Mouse (Mus musculus) kidney, postnatal 14 days (tissue): ENCODE measurements at regions not wholly inside any gene's neighbourhood (a gene's known extent, or its start where the extent isn't known, plus 50 kb on each side); places are given as distances from the start of the nearest gene placed in this dataset.
"Not testable (repeated sequence)": the region's sequence is repeated elsewhere in the genome, so short reads cannot be mapped to it uniquely, and the experiment has no call there.

Experiments
- DNase-seq: peaks from one replicate; pipeline ENCODE4 v3.0.0; 2022; ENCODE audit warnings: mixed read lengths

GRCm38 (mm10) chr6:100424181-100424580, 136.9 kb upstream of the Rybp start:
- no peak for DNase-seq

GRCm38 (mm10) chr6:100423636-100424035, 136.4 kb upstream of the Rybp start:
- no peak for DNase-seq

GRCm38 (mm10) chr6:100422603-100423002, 135.3 kb upstream of the Rybp start:
- no peak for DNase-seq

GRCm38 (mm10) chr6:100421706-100422578, 134.7 kb upstream of the Rybp start:
- no peak for DNase-seq

DNA sequence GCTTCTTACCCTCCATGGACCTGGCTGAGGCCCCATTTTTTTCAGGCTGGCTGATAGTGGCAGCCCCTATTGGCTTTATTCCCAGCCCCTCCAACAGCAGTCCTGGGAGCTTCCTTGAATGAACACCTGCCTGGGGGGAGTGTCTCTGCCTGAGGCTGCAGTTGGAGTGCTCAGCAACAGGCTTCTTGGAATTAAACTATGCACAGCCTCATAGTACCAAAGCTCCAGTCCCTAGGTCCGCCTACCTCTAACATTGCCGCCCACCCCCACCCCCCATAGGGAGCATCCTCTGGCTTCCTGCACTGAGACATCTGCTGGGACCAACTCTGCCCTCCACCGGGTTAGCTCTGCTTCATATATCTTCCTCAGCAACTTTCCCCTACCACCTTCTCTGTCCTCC, 133.3 kb upstream of the Rybp start:
- no peak for DNase-seq

DNA sequence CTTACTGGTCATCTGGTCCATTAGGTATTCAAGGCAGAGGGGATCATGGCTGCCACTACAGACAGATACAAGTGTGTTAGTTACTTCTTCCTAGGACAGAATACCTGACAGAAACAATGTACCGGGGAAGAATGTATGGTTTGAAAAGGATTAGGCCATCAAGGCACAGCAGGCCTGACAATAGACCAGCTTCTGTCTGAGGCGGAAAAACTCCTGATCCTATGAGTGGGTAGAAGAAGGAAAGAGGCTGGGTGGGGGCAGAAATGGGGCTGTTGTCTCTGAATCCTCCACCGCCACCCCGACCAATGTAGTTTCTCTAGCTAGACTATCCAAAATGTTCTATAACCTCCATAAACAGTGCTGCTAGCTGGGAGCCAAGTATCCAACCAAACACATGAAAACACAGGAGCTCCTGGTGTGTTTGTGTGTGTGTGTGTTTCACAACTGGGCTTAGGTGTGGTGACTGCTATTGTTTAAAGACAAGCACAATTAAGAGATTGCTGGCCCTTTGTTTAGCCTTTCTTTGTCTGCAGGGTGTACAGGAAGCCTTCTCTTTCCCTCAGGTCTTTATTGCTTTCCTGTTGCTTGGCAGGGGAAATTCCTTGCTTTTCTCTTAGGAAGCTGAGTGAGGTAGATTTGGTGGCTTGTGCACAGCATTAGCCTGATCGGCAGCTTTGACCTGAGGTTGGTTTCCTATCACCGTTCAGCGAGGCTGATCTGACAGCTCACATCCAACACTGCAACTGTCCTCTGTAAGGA, 132.7 kb upstream of the Rybp start:
- DNase-seq: peak; percentile 12

GRCm38 (mm10) chr6:100416046-100416445, 128.8 kb upstream of the Rybp start:
- no peak for DNase-seq

- DNase-seq: peak; percentile 14
These were observed 128.2 kb upstream of the Rybp start for GRCm38 (mm10) chr6:100415514-100415913.

DNA sequence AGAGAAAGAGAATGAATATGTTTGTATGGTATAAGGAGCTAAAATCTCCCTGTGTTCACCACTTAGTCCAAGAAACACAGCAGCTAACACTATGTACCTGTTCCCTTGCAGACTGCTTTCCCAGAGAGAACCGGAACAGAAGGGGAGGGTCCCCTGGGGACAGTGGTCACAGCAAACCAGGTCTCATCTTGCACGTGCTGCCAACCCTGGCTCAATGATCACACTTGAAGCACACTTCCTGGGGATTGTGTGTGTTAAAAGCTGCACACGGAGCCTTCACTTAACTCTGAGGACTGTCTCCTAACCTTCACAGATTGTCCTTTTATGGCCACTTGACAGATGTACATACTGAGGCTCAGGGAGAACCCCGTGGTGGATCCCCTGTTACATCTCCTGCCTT, 127.6 kb upstream of the Rybp start:
- no peak for DNase-seq

- no peak for DNase-seq
These were observed 125.2 kb upstream of the Rybp start for GRCm38 (mm10) chr6:100412486-100412885.

GRCm38 (mm10) chr6:100411968-100412367, 124.7 kb upstream of the Rybp start:
- DNase-seq: no peak

- no peak for DNase-seq
These were observed 122.9 kb upstream of the Rybp start for GRCm38 (mm10) chr6:100410067-100410631.

DNA sequence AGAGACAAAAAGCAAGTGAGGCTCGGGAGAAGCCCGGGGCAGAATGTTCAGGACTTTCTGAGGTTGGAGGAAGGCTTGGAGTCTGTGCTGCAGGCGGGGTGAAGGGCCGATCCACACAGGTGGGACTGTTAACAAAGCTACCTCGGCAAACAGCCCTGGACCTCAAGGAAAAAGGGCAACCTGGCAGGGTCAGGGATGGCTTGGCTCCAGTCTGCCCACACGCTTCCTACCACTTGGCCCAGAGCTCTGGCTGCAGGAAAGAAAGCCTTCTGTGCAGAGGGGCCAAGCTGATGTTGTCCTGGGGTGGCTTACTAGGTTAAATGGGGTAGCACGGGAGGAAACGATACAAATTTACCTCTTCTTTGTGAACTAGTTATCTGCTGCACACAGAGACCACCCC, 121.5 kb upstream of the Rybp start:
- no peak for DNase-seq

- no peak for DNase-seq
These were observed 119.2 kb upstream of the Rybp start for GRCm38 (mm10) chr6:100406504-100406903.

DNA sequence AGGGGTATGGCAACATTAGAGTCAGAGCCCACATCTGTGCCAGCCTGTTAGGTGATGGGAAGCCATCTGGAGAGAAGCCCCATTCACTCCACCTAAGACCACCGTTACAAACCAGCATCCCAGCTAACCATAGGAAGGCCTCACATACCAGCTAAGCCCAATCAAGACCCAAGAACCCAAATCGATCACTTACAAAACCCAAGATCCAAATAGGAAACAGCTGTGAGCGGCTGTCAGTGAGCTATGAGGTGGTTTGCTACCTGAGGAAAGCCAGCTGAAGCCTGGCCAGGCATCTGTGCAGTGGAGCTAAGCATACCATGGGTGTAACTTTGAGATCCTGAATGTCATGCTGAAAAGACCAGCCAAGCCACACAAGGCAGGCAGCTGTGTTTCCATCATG, 116.9 kb upstream of the Rybp start:
- no peak for DNase-seq

DNA sequence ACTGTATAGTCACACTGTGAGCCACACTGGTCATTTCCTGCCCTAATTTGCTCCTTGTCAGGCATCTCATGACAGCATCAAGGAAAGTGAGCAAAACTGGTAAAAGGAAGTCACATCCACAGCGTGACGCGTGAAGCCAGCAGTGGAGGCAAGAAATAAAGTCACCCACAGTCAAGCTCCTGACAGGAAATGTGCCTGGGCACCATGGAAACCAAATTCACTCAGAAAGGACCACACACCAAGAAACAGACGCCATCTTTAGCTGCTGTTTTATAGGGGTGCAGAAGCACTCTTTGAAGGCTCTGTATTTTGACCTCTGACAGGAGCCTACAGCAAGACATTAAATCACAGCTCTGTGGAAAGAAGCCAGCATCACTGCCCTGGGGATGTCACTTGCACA, 115.4 kb upstream of the Rybp start:
- DNase-seq: no peak

DNA sequence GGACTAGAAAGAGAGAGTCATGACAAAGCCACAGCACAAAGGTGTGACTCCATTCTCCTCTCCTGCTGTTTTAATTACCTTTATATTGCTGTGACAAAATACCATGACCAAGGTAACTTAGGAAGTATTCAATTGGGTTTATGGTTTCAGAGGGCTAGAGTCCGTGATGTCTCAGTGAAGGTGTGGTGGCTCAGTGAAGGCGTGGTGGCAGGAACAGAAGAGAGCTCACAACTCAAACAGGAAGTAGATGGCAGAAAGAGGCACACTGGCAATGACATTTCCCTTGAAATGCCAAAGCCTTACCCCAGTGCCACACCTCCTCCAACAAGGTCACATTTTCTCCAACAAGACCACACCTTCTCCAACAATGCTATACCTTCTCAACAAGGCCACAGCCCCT, 114.4 kb upstream of the Rybp start:
- DNase-seq: no peak

DNA sequence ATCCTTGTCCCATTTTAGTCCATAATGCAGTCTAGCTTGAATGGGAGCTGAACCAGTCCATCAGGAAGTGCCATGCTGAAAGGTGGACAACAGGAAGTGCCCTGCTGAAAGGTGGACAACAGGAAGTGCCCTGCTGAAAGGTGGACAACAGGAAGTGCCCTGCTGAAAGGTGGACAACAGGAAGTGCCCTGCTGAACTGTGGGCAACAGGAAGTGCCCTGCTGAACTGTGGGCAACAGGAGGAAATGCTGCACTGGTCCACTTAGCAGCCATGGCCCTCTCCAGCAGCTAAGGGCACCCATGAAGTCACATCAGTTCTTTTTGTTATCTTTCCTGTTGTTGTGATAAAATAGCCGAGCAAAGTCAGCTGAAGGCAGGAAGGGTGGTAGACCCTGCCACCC, 112.1 kb upstream of the Rybp start:
- not testable (repeated sequence) for DNase-seq

DNA sequence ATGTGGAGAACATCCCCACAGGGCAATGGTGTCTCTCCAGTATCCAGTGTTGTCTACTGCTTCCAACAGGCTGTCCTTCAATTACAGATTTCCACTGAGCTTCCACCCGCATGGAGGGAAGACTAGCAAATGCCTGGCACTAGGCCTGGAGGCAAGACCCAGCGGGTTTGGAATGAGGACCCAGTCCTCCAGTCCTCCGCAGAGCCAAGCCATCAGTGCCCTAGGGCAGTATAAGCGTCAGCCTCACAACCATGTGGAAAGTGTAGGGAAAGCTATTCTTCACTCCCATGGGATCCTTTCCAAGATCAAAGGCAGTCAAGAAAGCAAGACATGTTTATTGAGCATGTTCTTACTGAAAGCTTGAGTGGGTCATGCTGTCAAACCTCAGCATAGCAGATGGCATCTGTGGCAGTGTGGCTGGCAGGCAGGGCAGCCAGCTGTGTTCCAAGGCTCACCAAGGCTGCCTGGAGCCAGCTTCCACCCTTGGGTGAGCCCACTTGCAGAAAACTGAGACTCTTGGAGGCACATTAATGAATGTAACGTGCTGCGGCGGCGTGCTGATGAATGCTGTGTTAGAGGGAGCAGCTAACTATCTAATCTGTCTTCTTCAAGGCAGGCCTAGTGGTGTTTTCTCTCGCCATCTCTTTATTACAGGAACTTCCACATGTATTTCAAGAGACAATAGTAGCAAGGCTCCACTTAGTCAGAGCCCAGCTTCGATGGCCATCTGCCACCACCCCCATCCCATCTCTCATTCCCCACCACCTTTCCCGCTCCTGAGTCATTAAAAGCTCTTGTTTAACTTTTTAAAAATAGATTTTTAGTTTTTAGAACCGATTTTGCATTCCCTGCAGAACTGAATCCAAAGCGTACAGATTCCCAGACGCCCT, 109.3 kb upstream of the Rybp start:
- DNase-seq: no peak

DNA sequence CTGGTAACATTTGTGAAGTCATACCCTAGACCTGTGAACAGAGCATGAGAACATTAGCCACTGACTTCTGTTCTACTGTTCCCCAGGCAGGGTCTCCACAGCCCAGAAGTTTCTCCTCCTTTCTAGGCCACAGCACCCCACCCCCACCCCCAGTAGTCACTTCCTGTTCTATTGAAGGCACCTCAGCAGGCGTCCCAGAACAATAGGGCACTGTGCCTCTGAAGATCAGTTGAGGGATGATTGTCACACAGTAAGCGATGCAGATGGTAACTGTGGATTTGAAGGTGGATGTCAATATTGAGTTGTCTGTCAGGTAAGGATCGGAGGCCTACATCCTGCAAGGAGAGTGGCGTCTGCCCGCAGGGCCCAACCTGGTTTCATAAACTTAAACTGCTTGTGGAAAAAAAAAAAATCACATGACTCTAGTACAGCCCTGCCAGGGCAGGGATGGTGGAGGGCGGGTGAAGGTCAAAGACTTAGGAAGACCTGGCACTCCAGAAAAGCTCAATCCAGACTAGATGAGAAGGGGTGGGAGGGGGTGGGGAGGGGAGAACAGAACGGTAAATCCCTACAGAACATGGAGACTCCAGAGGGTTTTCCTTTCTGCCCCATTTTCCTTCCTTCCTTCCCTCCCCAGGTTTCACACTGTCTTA, 103.1 kb upstream of the Rybp start:
- DNase-seq: no peak

DNA sequence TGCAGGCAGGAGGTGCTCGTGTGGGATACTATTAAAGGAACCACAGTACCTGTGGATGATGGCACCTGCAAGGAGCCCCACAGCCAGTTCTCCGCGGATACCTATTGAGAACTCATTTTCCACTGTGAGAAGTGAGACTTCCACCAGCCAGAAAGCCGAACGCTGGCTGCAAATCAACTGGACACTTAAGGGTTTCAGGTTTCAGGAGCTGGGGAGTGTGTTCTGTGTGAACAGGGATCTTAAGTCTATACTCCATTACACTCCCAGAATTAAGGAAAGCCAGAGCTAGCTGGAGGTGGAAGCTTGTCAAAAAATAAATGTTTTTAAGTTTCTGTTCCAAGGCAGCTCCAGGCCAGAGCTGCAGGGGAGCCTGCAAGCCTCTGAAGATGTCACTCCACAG, 99.8 kb upstream of the Rybp start:
- DNase-seq: no peak

- DNase-seq: no peak
These were observed 98.4 kb upstream of the Rybp start for GRCm38 (mm10) chr6:100385640-100386039.
